Mouse (Mus musculus): Measurements from ENCODE around the gene Kcnmb2. TPM values are rescaled to one million over a fixed set of nuclear protein-coding genes. Genes with fewer than 3 reads are reported as not detected.

Kcnmb2 gene
- total RNA-seq, 2 experiments from 2014 or later, result 9.5 to 10.7 TPM

DNA sequence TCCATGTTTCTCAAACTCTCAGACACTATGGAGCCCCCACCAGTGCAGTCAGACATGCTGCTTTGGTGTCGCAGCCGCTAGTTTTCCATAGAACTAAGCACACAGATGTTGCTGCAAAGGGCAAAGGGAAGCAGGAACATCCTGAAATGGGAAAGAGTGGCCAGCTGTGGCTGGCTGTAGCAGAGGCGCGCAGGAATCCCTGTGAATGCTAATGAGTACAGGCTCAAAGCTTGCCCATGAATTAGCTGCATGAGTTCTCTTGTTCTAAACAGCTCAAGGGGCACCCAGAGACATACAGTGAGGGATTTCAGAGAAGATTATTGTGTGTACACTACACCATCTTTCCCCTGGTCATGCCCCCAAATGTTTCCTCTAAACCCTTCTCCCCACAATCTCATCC lies 82.8 kb downstream of the Kcnmb2 start:
- intact Hi-C loops (cut with DNase I), result no loop called here
- no peak for DNase-seq (ENCODE audit: extremely low spot score in 1 of 2, low spot score in 2 of 2)

DNA sequence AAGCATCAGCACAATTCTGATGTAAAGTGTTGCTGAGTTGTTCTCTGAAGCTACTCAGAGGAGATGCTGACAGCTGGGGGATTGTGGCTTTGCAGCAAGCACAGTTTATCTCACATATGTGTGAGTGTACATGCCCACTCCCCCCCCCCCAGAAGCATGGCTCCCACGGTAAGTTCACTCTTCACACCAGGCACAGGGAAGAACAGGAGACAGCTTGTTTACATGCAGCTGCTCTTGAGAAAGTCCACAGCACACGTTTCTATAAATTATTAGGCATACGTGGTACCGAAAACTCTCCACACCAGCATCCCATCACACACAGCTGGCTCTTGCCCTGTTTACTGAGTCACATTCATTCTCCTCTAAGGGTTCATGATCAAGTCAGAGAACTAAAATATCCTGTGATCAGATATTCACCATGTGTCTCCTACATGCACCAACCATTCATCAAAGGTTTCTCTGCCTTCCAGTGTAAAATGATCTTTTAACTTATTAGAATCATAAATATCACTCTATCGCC lies 89.3 kb downstream of the Kcnmb2 start:
- DNase-seq (ENCODE audit: extremely low spot score in 1 of 2, low spot score in 2 of 2), result no peak

GRCm38 (mm10) chr3:32011566-32011965 lies 109.3 kb downstream of the Kcnmb2 start:
- intact Hi-C loops (cut with DNase I), result no loop called here
- DNase-seq (ENCODE audit: extremely low spot score in 1 of 2, low spot score in 2 of 2), result no peak

More for the DNA sequence above, 89.3 kb downstream of the Kcnmb2 start:
- intact Hi-C loops (cut with DNase I), result no loop called here

- no peak for DNase-seq (ENCODE audit: extremely low spot score in 1 of 2, low spot score in 2 of 2)
- intact Hi-C loops (cut with DNase I), result no loop called here
These were observed 110.1 kb downstream of the Kcnmb2 start for GRCm38 (mm10) chr3:32012205-32012931.

GRCm38 (mm10) chr3:32020981-32021380 lies 118.7 kb downstream of the Kcnmb2 start:
- intact Hi-C loops (cut with DNase I), result no loop called here
- DNase-seq (ENCODE audit: extremely low spot score in 1 of 2, low spot score in 2 of 2), result no peak

DNA sequence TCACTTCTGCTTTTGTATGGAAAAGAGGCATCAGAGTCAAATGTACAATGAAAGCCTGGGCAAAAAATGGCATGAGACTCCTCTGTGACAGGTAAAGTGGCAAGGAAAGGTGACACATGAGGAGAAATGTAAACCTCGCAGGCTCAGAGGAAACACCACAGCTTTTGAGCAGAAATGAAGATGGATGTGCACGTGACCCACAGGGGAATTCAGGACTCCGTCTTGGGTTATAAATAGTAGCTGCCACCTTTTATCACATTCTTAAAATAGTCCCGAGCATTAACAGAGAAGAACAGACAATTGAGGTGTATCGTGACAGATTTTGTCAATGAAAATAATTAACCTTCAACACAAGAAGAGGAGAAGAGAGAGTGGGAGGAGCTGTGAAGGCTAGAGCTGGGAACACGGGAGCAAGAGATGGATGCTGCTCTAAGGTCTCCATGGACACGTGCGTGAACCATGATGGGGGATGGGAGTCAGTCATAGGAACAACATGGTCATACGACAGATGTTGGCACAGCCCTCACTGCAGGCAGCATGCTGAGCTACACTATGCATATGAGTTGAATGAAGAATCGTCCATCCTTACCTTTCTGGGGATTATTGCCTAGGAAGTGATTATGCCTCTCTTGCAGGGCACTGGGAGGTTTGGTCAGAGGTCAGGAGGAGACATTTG lies 127.2 kb downstream of the Kcnmb2 start:
- intact Hi-C loops (cut with DNase I), result no loop called here
- no peak for DNase-seq (ENCODE audit: extremely low spot score in 1 of 2, low spot score in 2 of 2)

GRCm38 (mm10) chr3:32032381-32032780 lies 130.1 kb downstream of the Kcnmb2 start:
- intact Hi-C loops (cut with DNase I), result no loop called here
- no peak for DNase-seq (ENCODE audit: extremely low spot score in 1 of 2, low spot score in 2 of 2)

GRCm38 (mm10) chr3:32043814-32044213 lies 141.5 kb downstream of the Kcnmb2 start:
- DNase-seq (ENCODE audit: extremely low spot score in 1 of 2, low spot score in 2 of 2), result peak in 1 of 2 experiments; percentile 23
- intact Hi-C loops (cut with DNase I), result no loop called here

GRCm38 (mm10) chr3:32048777-32049176 lies 146.5 kb downstream of the Kcnmb2 start:
- intact Hi-C loops (cut with DNase I), result no loop called here
- no peak for DNase-seq (ENCODE audit: extremely low spot score in 1 of 2, low spot score in 2 of 2)

DNA sequence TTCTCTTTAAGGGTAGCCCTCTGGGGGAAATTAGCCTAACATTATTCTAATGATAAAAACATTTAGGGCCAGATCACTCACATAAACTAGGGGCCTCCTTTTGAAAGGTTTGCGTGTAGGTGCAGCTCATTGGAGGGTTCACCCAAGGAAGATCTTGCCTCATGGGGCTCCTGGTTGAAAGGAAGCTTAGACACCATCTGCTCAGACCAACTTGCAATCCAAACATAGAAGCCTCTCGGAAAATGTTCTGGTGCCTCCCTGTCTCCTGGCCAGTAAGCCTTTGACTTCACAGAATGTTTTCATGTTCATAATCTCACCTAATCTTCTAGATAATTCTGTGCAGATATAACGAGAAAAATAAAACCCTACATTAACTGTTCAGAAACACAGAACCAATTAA lies 150.3 kb downstream of the Kcnmb2 start:
- no peak for DNase-seq (ENCODE audit: extremely low spot score in 1 of 2, low spot score in 2 of 2)
- intact Hi-C loops (cut with DNase I), result loop anchor here (10.0 kb wide), 1 partner anchor 148 kb away; the partner anchor contains the start of gene Kcnmb2

DNA sequence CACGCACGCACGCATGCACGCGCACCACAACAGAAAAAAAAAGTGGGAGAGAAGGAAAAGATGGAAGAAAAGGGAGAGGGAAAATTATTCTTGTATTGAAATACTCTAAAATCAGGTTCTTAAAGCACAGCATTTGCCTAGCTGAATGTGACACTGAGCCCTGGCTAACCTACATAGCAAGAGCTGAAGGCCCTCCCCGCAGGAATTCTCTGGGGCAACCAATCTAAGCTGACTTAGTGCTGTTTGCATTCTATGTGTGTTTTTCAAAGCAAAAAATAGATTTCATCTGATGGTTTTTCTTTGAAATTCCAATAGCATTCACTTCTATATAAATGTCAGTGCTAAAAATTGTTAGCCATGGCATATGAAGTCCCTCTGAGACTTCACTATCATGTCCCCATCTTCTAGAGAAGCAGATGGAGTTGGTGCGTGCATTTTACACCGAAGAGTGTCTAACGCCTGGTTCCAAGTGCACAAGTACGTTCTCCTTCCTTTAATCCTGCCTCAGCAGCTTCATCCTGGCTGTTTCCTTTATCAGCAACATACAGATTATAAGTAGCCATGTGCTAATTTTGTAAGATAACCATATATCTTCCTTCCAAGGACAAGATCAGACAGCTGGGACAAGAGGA lies 151.4 kb downstream of the Kcnmb2 start:
- DNase-seq (ENCODE audit: extremely low spot score in 1 of 2, low spot score in 2 of 2), result peak in 1 of 2 experiments; percentile 18
- intact Hi-C loops (cut with DNase I), result loop anchor here (10.0 kb wide), 1 partner anchor 149 kb away; the partner anchor contains the start of gene Kcnmb2

DNA sequence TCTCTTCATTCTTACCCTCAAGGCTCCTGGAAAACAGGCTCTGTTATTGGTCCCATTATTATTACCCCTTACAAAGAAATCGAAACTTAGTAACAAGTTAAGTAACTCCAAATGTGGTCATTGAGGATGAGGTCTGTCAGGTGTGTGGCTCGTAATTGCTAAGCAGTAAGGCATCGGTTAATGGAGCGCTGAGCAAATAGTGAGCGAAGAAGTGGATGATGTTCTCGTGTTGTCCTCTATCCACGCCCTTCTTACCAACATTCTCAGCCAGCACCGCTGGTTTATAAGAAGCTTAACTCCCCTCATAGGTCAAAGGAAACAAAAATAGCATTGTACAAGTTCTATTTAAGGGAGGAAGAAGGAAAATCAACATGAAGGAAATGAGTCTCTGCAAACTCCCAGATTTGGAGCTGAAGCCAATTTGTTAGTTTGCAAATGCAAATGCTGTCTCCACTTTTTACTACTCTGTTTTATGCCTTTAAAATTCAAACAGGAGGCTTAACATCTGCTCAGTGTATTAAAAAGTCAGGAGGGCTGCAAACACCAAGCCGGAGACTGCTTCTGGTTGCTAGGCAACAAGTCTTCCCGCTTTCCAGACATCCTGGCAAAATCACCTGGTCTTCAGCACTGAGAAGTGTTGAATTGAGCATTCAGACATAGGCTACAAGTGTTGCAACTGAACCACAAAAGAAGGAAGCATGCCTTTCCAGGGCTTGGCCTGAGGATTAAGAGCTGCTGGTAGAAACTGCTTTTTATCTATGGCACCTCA lies 157.8 kb downstream of the Kcnmb2 start:
- peak in 1 of 2 experiments; percentile 50 for DNase-seq (ENCODE audit: extremely low spot score in 1 of 2, low spot score in 2 of 2)
- intact Hi-C loops (cut with DNase I), result loop anchor here (10.0 kb wide), 1 partner anchor 155 kb away; the partner anchor contains the start of gene Kcnmb2

DNA sequence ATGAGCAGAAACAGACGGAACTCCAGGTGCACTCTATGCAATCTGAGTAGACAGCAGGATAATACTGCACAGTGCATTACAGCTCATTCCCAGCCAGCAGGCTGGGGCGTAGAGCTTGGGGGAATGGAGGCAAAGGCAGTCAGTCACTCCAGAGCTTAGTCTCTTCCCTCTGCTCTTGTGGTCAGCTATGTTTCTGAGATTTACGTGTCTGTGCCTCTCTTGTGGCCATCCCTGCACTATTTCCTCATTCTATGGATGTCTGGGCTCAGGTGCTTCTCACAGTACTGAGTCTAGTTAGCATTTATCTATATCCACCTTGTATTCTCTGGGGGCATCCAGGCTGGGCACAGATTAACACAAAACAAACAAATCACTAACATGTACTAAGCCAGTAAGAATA lies 160.4 kb downstream of the Kcnmb2 start:
- intact Hi-C loops (cut with DNase I), result no loop called here
- no peak for DNase-seq (ENCODE audit: extremely low spot score in 1 of 2, low spot score in 2 of 2)

DNA sequence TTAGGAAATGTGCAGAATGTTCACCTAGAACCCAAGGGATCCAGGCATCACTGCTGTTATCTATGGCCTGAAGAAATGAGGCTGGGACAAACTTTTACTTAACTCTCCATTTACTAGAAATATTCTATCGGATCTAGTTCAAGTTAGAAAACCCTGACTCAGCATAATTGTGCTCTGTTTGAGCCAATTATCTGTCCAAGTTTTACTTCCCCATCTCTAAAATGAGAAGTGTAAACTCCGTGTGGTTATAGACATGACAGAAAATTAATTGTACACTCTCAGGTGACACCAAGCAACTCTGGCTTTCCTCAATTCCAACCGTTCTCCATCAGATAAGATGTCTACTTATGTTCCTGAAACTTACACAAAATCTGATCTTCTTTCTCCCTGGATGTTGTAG lies 161.0 kb downstream of the Kcnmb2 start:
- DNase-seq (ENCODE audit: extremely low spot score in 1 of 2, low spot score in 2 of 2), result no peak

GRCm38 (mm10) chr3:32067004-32067935 lies 165.0 kb downstream of the Kcnmb2 start:
- intact Hi-C loops (cut with DNase I), result no loop called here
- DNase-seq (ENCODE audit: extremely low spot score in 1 of 2, low spot score in 2 of 2), result no peak

More for the DNA sequence above, 161.0 kb downstream of the Kcnmb2 start:
- intact Hi-C loops (cut with DNase I), result no loop called here

DNA sequence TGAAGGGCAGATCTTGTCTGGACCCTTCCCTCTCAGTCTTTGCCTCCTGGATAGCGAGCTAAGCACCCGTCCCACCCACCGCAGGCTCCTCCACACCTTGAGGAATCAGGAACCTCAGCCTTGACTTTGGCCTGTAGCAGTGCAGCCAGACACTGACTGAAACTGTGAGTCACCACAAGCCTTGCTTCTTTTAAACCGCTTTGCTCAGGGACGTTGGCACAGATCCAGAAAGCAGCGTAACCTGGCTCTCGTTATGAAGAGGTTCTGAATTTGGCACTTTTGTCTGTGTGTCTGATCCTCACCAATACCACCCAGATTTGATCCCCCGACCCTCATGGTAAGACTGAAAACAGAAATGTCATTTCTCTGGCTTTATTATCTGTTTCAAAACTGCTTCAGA lies 171.6 kb downstream of the Kcnmb2 start:
- intact Hi-C loops (cut with DNase I), result no loop called here
- peak in 1 of 2 experiments; percentile 39 for DNase-seq (ENCODE audit: extremely low spot score in 1 of 2, low spot score in 2 of 2)

DNA sequence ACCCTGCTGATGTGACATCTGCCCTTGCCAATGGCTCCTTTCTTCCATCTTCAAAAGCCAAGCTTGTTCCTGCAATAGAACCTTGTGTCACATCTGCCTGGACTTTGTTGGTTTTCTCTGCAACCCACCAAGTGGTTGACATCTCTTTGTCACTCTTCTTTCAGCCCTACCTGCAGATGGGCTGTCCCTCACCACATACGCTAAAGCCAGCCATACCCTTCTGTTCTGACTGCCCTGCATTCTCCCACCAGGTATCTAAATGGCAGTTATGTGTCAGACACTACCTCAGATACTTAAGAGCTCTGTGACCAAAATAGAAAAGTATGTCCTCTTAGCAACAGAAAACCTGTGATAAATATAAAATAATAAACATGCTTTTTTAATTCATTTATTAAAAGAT lies 186.5 kb downstream of the Kcnmb2 start:
- intact Hi-C loops (cut with DNase I), result no loop called here
- DNase-seq (ENCODE audit: extremely low spot score in 1 of 2, low spot score in 2 of 2), result no peak

GRCm38 (mm10) chr3:32101391-32101790 lies 199.1 kb downstream of the Kcnmb2 start:
- DNase-seq (ENCODE audit: extremely low spot score in 1 of 2, low spot score in 2 of 2), result no peak
- intact Hi-C loops (cut with DNase I), result no loop called here
